Mouse (Mus musculus): Measurements from ENCODE around the gene Msi2.
A peak's percentile ranks its signal among the peaks of the same experiment; 100 is the strongest.

Msi2 gene

GRCm38 (mm10) chr11:88485088-88485487, 233.2 kb downstream of the Msi2 start:
- no peak for DNase-seq (ENCODE audit: low read depth)

GRCm38 (mm10) chr11:88484047-88484446, 234.3 kb downstream of the Msi2 start:
- no peak for DNase-seq (ENCODE audit: low read depth)

- no peak for DNase-seq (ENCODE audit: low read depth)
Measured at GRCm38 (mm10) chr11:88482636-88483035, 235.7 kb downstream of the Msi2 start.

- DNase-seq (ENCODE audit: low read depth): no peak
Measured at GRCm38 (mm10) chr11:88482236-88482635, 236.1 kb downstream of the Msi2 start.

- DNase-seq (ENCODE audit: low read depth): no peak
Measured at GRCm38 (mm10) chr11:88481602-88482161, 236.6 kb downstream of the Msi2 start.

- no peak for DNase-seq (ENCODE audit: low read depth)
Measured at GRCm38 (mm10) chr11:88481092-88481601, 237.2 kb downstream of the Msi2 start.

GRCm38 (mm10) chr11:88479498-88479897, 238.8 kb downstream of the Msi2 start:
- DNase-seq (ENCODE audit: low read depth): no peak

GRCm38 (mm10) chr11:88474889-88475440, 243.3 kb downstream of the Msi2 start:
- DNase-seq (ENCODE audit: low read depth): no peak

- no peak for DNase-seq (ENCODE audit: low read depth)
Measured at GRCm38 (mm10) chr11:88472731-88473130, 245.6 kb downstream of the Msi2 start.

- no peak for DNase-seq (ENCODE audit: low read depth)
Measured at GRCm38 (mm10) chr11:88471981-88472647, 246.2 kb downstream of the Msi2 start.

GRCm38 (mm10) chr11:88470599-88470998, 247.7 kb downstream of the Msi2 start:
- no peak for DNase-seq (ENCODE audit: low read depth)

- no peak for DNase-seq (ENCODE audit: low read depth)
Measured at GRCm38 (mm10) chr11:88468996-88469395, 249.3 kb downstream of the Msi2 start.

GRCm38 (mm10) chr11:88467498-88468245, 250.6 kb downstream of the Msi2 start:
- DNase-seq (ENCODE audit: low read depth): no peak

- no peak for DNase-seq (ENCODE audit: low read depth)
Measured at GRCm38 (mm10) chr11:88463951-88464350, 254.4 kb downstream of the Msi2 start.

- no peak for DNase-seq (ENCODE audit: low read depth)
Measured at GRCm38 (mm10) chr11:88462789-88463188, 255.5 kb downstream of the Msi2 start.

- DNase-seq (ENCODE audit: low read depth): no peak
Measured at GRCm38 (mm10) chr11:88461601-88462000, 256.7 kb downstream of the Msi2 start.

- DNase-seq (ENCODE audit: low read depth): no peak
Measured at GRCm38 (mm10) chr11:88459946-88460736, 258.2 kb downstream of the Msi2 start.

- no peak for DNase-seq (ENCODE audit: low read depth)
Measured at GRCm38 (mm10) chr11:88457241-88457738, 261.0 kb downstream of the Msi2 start.

- DNase-seq (ENCODE audit: low read depth): peak; percentile 25
Measured at GRCm38 (mm10) chr11:88454867-88455806, 263.2 kb downstream of the Msi2 start.

- no peak for DNase-seq (ENCODE audit: low read depth)
Measured at GRCm38 (mm10) chr11:88449180-88449579, 269.1 kb downstream of the Msi2 start.

- no peak for DNase-seq (ENCODE audit: low read depth)
Measured at GRCm38 (mm10) chr11:88448571-88448970, 269.7 kb downstream of the Msi2 start.

All from c-Kit-positive CD71-negative TER-119-negative erythroid progenitor cells, embryonic 14.5 days (primary cell).